Mouse (Mus musculus) limb, embryonic 14.5 days (tissue): ENCODE results near the gene Rab31. TPM values are rescaled to one million over a fixed set of nuclear protein-coding genes. Genes with fewer than 3 reads are reported as not detected.

Experiments
- ATAC-seq: fragments of 200-750 bp; cut with Nextera tagmentation; 2 replicates; pipeline ENCODE4 v1.8.0; 2017; ENCODE audit warnings: low read depth, moderate number of reproducible peaks, moderate TSS enrichment; ENCODE audit not compliant: low FRiP score
- DNase-seq: peaks from one replicate; pipeline ENCODE4 v3.0.0-alpha.2; 2015; ENCODE audit warnings: low spot score
- H3K27ac ChIP-seq: fragments of 300-500 bp; sonication (generic); replicated peaks from 2 replicates; pipeline ENCODE4 v1.5.1; 2014; ENCODE audit warnings: low read depth, mild to moderate bottlenecking, low read length, moderate library complexity, mixed read lengths
- H3K27me3 ChIP-seq: fragments of 300-500 bp; sonication (generic); 2 replicates; pipeline ENCODE4 v1.6.1; 2014; ENCODE audit warnings: low read length, mixed read lengths; ENCODE audit not compliant: control insufficient read depth, insufficient read depth
- H3K36me3 ChIP-seq: fragments of 300-500 bp; sonication (generic); 2 replicates; pipeline ENCODE4 v1.6.1; 2014; ENCODE audit warnings: mild to moderate bottlenecking, low read length, moderate library complexity, mixed read lengths; ENCODE audit not compliant: control insufficient read depth, insufficient read depth
- H3K4me1 ChIP-seq: fragments of 300-500 bp; sonication (generic); 2 replicates; pipeline ENCODE4 v1.6.1; 2014; ENCODE audit warnings: antibody characterized with exemption, low read length, mixed read lengths; ENCODE audit not compliant: control insufficient read depth, insufficient read depth
- H3K4me2 ChIP-seq: fragments of 300-500 bp; sonication (generic); replicated peaks from 2 replicates; pipeline ENCODE4 v1.6.1; 2014; ENCODE audit warnings: low read depth, mild to moderate bottlenecking, low read length, moderate library complexity; ENCODE audit not compliant: severe bottlenecking
- H3K4me3 ChIP-seq: fragments of 300-500 bp; sonication (generic); replicated peaks from 2 replicates; pipeline ENCODE4 v1.5.1; 2014; ENCODE audit warnings: low read length
- H3K9ac ChIP-seq: fragments of 300-500 bp; sonication (generic); 2 replicates; pipeline ENCODE4 v1.6.1; 2014; ENCODE audit warnings: mild to moderate bottlenecking, low read depth, low read length, moderate library complexity; ENCODE audit not compliant: severe bottlenecking
- H3K9me3 ChIP-seq: fragments of 300-500 bp; sonication (generic); 2 replicates; pipeline ENCODE4 v1.6.1; 2016; ENCODE audit warnings: low read length; ENCODE audit not compliant: control insufficient read depth
- POLR2A ChIP-seq: fragments of 200-500 bp; IDR thresholded peaks from 2 replicates; pipeline ENCODE4 v1.8.0; 2012; ENCODE audit warnings: inconsistent platforms, mild to moderate bottlenecking, moderate library complexity, borderline replicate concordance; ENCODE audit not compliant: insufficient read depth, insufficient read length; ENCODE audit errors: extremely low read depth
- WGBS: fragments of 180-500 bp; shearing (Covaris S2); extraction: QIAGEN DNeasy Blood & Tissue Kit; methylation state at CpG from one replicate; pipeline ENCODE4 v1.1.7; 2014; 5-methylcytosine and 5-hydroxymethylcytosine counted together
- polyA plus RNA-seq, 2 experiments: library from polyadenylated mRNA; depleted of rRNA in 1 of 2; stranded (reverse) in 1 of 2; unstranded in 1 of 2; fragments of >200 nt; fragmentation: Nextera tagmentation in 1 of 2; extraction: Ambion mirVana in 1 of 2; gene quantifications; 2 replicates each; pipeline versions ENCODE4 v1.2.1 to v1.2.3; 2012 to 2014

Rab31 gene
- polyA plus RNA-seq, 2 experiments, result 36.3 to 67.8 TPM

GRCm38 (mm10) chr17:65626301-65626700 lies 146.3 kb downstream of the Rab31 start:
- DNase-seq (no peak), ATAC-seq (no peak)
- H3K4me3 ChIP-seq, result no peak overlapping the region
- no peak for TF ChIP-seq POLR2A
- no peak overlapping the region for H3K9ac ChIP-seq
- no peaks in the 10 kb centered on the region for H3K27me3 ChIP-seq
- no peak overlapping the region for H3K27ac ChIP-seq
- 88% methylated on average over 6 of the region's 6 CpGs for WGBS
- H3K9me3 ChIP-seq, result no peaks in the 10 kb centered on the region
- no peak overlapping the region for H3K4me2 ChIP-seq
- H3K4me1 ChIP-seq, result no peaks in the 10 kb centered on the region
- H3K36me3 ChIP-seq, result no peaks in the 10 kb centered on the region

- no peak for TF ChIP-seq POLR2A
These were observed 147.0 kb downstream of the Rab31 start for GRCm38 (mm10) chr17:65625563-65625962.

GRCm38 (mm10) chr17:65623130-65623529 lies 149.4 kb downstream of the Rab31 start:
- Histone ChIP-seq H3K27ac (no peak overlapping the region), H3K4me1 (no peaks in the 10 kb centered on the region), H3K4me3 (no peak overlapping the region), H3K4me2 (no peak overlapping the region), H3K9me3 (no peaks in the 10 kb centered on the region), H3K27me3 (no peaks in the 10 kb centered on the region), H3K9ac (no peak overlapping the region), H3K36me3 (no peaks in the 10 kb centered on the region)
- DNase-seq (no peak), ATAC-seq (no peak)
- TF ChIP-seq POLR2A, result no peak

More at GRCm38 (mm10) chr17:65625563-65625962, 147.0 kb downstream of the Rab31 start:
- no peak overlapping the region for H3K4me2 ChIP-seq
- no peak overlapping the region for H3K27ac ChIP-seq
- H3K27me3 ChIP-seq, result no peaks in the 10 kb centered on the region
- no peaks in the 10 kb centered on the region for H3K4me1 ChIP-seq
- H3K9me3 ChIP-seq, result no peaks in the 10 kb centered on the region
- H3K9ac ChIP-seq, result no peak overlapping the region
- DNase-seq, result no peak
- H3K4me3 ChIP-seq, result no peak overlapping the region
- no peaks in the 10 kb centered on the region for H3K36me3 ChIP-seq
- WGBS, result 80% methylated on average over 6 of the region's 6 CpGs
- ATAC-seq, result no peak

GRCm38 (mm10) chr17:65618431-65618830 lies 154.1 kb downstream of the Rab31 start:
- ATAC-seq (no peak), DNase-seq (peak; percentile 47)
- Histone ChIP-seq H3K4me3 (no peak overlapping the region), H3K27ac (no peak overlapping the region), H3K36me3 (no peaks in the 10 kb centered on the region), H3K4me1 (0 out of 2 replicates have a peak, but pooled peaks cover 6% of the 10 kb centered on the region), H3K9ac (no peak overlapping the region), H3K4me2 (no peak overlapping the region), H3K9me3 (no peaks in the 10 kb centered on the region), H3K27me3 (no peaks in the 10 kb centered on the region)
- WGBS, result 70% methylated on average over 2 of the region's 2 CpGs
- TF ChIP-seq POLR2A, result no peak

- ATAC-seq (no peak), DNase-seq (no peak)
- no peak overlapping the region for H3K4me2 ChIP-seq
- no peaks in the 10 kb centered on the region for H3K27me3 ChIP-seq
- H3K27ac ChIP-seq, result no peak overlapping the region
- TF ChIP-seq POLR2A, result no peak
- 35% methylated on average over 3 of the region's 3 CpGs for WGBS
- H3K9me3 ChIP-seq, result no peaks in the 10 kb centered on the region
- no peak overlapping the region for H3K4me3 ChIP-seq
- peaks cover 16% of the 10 kb centered on the region for H3K4me1 ChIP-seq
- no peaks in the 10 kb centered on the region for H3K36me3 ChIP-seq
- H3K9ac ChIP-seq, result no peak overlapping the region
These were observed 156.9 kb downstream of the Rab31 start for GRCm38 (mm10) chr17:65615678-65616077.

GRCm38 (mm10) chr17:65614431-65614830 lies 158.1 kb downstream of the Rab31 start:
- no peaks in the 10 kb centered on the region for H3K36me3 ChIP-seq
- H3K4me1 ChIP-seq, result peaks cover 19% of the 10 kb centered on the region
- peak overlapping the region; percentile 96 for H3K9ac ChIP-seq
- no peak for ATAC-seq
- H3K4me2 ChIP-seq, result peak overlapping the region; percentile 57
- 2% methylated on average over 9 of the region's 9 CpGs for WGBS
- peak overlapping the region; percentile 96 for H3K4me3 ChIP-seq
- peak; percentile 5 for DNase-seq
- no peak for TF ChIP-seq POLR2A
- peak overlapping the region; percentile 99 for H3K27ac ChIP-seq
- no peaks in the 10 kb centered on the region for H3K9me3 ChIP-seq
- no peaks in the 10 kb centered on the region for H3K27me3 ChIP-seq
